Mouse (Mus musculus): ENCODE data around the gene Kif19a. TPM values are rescaled to one million over a fixed set of nuclear protein-coding genes. Genes with fewer than 3 reads are reported as not detected.
A peak's percentile ranks its signal among the peaks of the same experiment; 100 is the strongest.

The Kif19a gene
- polyA plus RNA-seq, 1 experiment from 2014 or later = 0.07 TPM

GRCm38 (mm10) chr11:114826686-114827085 is 61.5 kb downstream of the Kif19a start:
- WGBS (ENCODE audit: insufficient replicate concordance) = 9% methylated on average over 5 of the region's 5 CpGs
- ATAC-seq (ENCODE audit: insufficient read depth) = peak; percentile 53
- Histone ChIP-seq H3K9me3 (replicated peaks) (no peaks in the 10 kb centered on the region), H3K9ac (no peak overlapping the region), H3K4me3 (replicated peaks) (no peak overlapping the region), H3K27ac (replicated peaks) (peak overlapping the region; percentile 19; the same call in 1 of the 2 replicates), H3K36me3 (replicated peaks) (no peaks in the 10 kb centered on the region), H3K4me2 (no peak overlapping the region), H3K27me3 (no peaks in the 10 kb centered on the region), H3K4me1 (replicated peaks) (peaks cover 46% of the 10 kb centered on the region)

DNA sequence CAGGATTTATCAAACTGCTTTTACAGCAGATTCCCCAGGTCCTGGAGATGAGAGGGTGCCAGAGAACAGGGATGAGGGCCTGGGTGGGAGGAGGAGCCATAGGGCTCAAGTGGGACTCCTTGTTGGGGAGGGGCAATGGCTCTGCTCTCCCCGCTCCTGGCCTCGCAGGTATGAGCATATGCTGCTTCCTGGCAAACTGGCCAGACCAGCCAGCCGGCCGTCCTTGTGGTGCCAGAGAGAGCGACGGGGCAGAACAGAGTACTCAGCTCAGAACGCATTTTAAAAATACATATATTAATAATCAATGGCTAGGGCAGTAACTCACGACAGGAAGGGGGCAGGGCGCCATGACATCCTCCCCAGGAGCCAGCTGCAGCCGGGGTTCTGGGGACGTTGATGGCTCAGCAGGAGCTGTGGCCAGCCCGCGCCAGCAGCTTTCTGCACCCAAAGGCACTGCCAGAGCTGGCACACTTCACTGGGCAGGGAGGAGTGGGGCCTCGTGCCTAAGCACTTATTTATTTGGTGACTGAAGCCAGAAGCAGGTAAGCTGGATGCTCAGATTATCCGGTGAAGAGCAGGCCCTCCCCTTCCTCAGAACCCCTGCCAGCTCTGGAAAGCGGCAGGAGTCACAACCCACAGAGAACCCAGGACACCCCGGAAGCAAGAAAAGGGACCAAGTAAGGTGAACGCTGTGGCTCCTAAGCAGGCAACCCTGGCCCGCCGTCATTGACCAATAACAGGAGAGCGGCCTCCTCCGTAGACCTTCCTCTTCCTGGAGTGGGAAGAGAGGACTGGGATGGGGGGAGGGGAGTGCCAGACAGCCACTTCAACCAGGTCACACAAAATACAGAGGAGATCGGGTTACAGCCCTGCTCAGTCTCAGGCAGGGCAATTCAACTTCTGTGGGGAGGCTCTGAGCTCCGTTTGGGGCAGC is 64.6 kb downstream of the Kif19a start:
- Histone ChIP-seq H3K4me1 (replicated peaks) (peaks cover 43% of the 10 kb centered on the region), H3K9ac (no peak overlapping the region)
- peak; percentile 67 for ATAC-seq (ENCODE audit: insufficient read depth)

DNA sequence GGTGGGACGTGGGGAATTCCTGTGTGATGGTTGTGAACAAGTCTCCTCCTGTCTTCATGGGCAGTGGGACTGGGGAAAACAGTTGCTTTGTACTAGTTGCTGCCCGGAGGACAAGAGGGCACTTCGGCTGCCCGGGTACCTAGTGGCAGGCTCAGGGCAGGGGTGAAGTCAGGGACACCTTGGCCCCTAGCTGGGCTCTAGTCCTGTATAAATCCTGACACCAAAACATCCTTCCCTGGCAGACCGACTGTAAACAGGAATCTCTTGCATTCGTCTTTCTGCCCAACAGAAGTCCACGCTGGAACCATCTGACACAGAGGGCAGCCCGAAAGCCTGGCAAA is 65.2 kb downstream of the Kif19a start:
- no peak overlapping the region for H3K9ac ChIP-seq
- H3K27me3 ChIP-seq = no peaks in the 10 kb centered on the region
- no peaks in the 10 kb centered on the region for H3K36me3 ChIP-seq (replicated peaks)
- peak overlapping the region; percentile 36 for H3K4me3 ChIP-seq (replicated peaks)
- peak overlapping the region; percentile 62 for H3K4me2 ChIP-seq
- H3K27ac ChIP-seq (replicated peaks) = 0 out of 2 replicates have a peak overlapping the region, but pooled peaks have one; percentile 59
- no peak; the same call in 1 of the 2 replicates for ATAC-seq (ENCODE audit: insufficient read depth)
- 42% methylated on average over 8 of the region's 8 CpGs for WGBS (ENCODE audit: insufficient replicate concordance)
- no peaks in the 10 kb centered on the region for H3K9me3 ChIP-seq (replicated peaks)
- peaks cover 43% of the 10 kb centered on the region for H3K4me1 ChIP-seq (replicated peaks)

More for the DNA sequence above, 64.6 kb downstream of the Kif19a start:
- Histone ChIP-seq H3K36me3 (replicated peaks) (no peaks in the 10 kb centered on the region), H3K27ac (replicated peaks) (peak overlapping the region; percentile 59), H3K4me3 (replicated peaks) (peak overlapping the region; percentile 36), H3K4me2 (peak overlapping the region; percentile 62), H3K27me3 (no peaks in the 10 kb centered on the region), H3K9me3 (replicated peaks) (no peaks in the 10 kb centered on the region)
- 19% methylated on average over 24 of the region's 24 CpGs for WGBS (ENCODE audit: insufficient replicate concordance)

GRCm38 (mm10) chr11:114833166-114833565 is 68.0 kb downstream of the Kif19a start:
- WGBS (ENCODE audit: insufficient replicate concordance) = 49% methylated on average over 5 of the region's 5 CpGs
- H3K27me3 ChIP-seq = no peaks in the 10 kb centered on the region
- ATAC-seq (ENCODE audit: insufficient read depth) = no peak

More at GRCm38 (mm10) chr11:114833166-114833565, 68.0 kb downstream of the Kif19a start:
- peaks cover 44% of the 10 kb centered on the region for H3K4me1 ChIP-seq (replicated peaks)
- H3K9ac ChIP-seq = no peak overlapping the region
- H3K4me3 ChIP-seq (replicated peaks) = no peak overlapping the region
- H3K27ac ChIP-seq (replicated peaks) = no peak overlapping the region
- H3K36me3 ChIP-seq (replicated peaks) = no peaks in the 10 kb centered on the region
- H3K4me2 ChIP-seq = no peak overlapping the region
- H3K9me3 ChIP-seq (replicated peaks) = no peaks in the 10 kb centered on the region

Other genes starting within 250 kb of the Kif19a start
- gene Rpl38, start 96.9 kb upstream of the Kif19a start, polyA plus RNA-seq (2015; fragmentation: Nextera tagmentation; extraction: Ambion mirVana) = 503 and 662 TPM in 2 replicates
- 8.1 and 10.5 TPM in 2 replicates for gene Ttyh2, start 90.0 kb upstream of the Kif19a start, polyA plus RNA-seq (2015; fragmentation: Nextera tagmentation; extraction: Ambion mirVana)
- 0.18 and 0.56 TPM in 2 replicates for gene Dnaic2, start 38.0 kb upstream of the Kif19a start, polyA plus RNA-seq (2015; fragmentation: Nextera tagmentation; extraction: Ambion mirVana)
- gene Btbd17, start 30.6 kb downstream of the Kif19a start, polyA plus RNA-seq (2015; fragmentation: Nextera tagmentation; extraction: Ambion mirVana) = 0.25 TPM in 1 of 2 replicates, not detected in the other
- gene Gpr142, start 33.5 kb downstream of the Kif19a start, polyA plus RNA-seq (2015; fragmentation: Nextera tagmentation; extraction: Ambion mirVana) = not detected in 2 replicates
- 15.9 and 19.0 TPM in 2 replicates for gene Gprc5c, start 85.8 kb downstream of the Kif19a start, polyA plus RNA-seq (2015; fragmentation: Nextera tagmentation; extraction: Ambion mirVana)
- gene Cd300a, start 124.7 kb downstream of the Kif19a start, polyA plus RNA-seq (2015; fragmentation: Nextera tagmentation; extraction: Ambion mirVana) = 7.3 and 7.8 TPM in 2 replicates
- gene Cd300lb, start 169.0 kb downstream of the Kif19a start, polyA plus RNA-seq (2015; fragmentation: Nextera tagmentation; extraction: Ambion mirVana) = 1.3 and 1.5 TPM in 2 replicates
- gene Cd300c, start 203.8 kb downstream of the Kif19a start, polyA plus RNA-seq (2015; fragmentation: Nextera tagmentation; extraction: Ambion mirVana) = not detected in 2 replicates
- gene Cd300ld, start 224.5 kb downstream of the Kif19a start, polyA plus RNA-seq (2015; fragmentation: Nextera tagmentation; extraction: Ambion mirVana) = 1.2 and 1.3 TPM in 2 replicates
- gene Cd300c2, start 236.5 kb downstream of the Kif19a start, polyA plus RNA-seq (2015; fragmentation: Nextera tagmentation; extraction: Ambion mirVana) = 8.7 and 9.5 TPM in 2 replicates